ENCODE assay signal across 19 mouse cellular contexts in the genomic region with DNA sequence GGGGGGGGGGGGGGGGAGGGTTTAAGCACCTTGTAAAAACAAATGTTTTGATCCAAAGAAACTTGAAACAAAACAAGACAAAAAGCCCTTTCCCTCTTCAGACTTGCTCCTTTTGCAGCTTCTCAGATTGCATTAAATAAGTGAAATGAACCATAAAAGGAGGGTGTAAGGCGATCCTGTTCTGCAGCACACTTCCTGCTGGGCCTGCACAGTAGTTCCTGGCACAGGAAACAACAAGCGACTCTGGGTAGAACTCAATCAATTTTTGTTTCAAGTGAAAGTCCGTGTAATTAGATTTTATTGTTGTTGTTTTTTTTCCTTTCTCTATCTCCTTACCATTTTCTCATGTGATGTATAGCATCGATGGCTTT. TPM values are rescaled to one million over a fixed set of nuclear protein-coding genes. Genes with fewer than 3 reads are reported as not detected.
DNase-seq lines count a peak whose midpoint lies in the region; ATAC-seq lines count a peak whose summit lies in the region.
"Had no signal": no experiment of that assay in that cellular context is flagged by ENCODE, and none has a peak within 500 bp of the region (broad histone marks: within the 10 kb centered on the region; RNA-seq: fewer than 3 reads in every experiment).

No protein-coding gene starts in this region.

- no peak overlapping the region for H3K4me3 ChIP-seq in embryonic facial prominence, embryonic 10.5 days
- no peak overlapping the region for H3K4me3 ChIP-seq in hindbrain, embryonic 14.5 days (replicated peaks; ENCODE audit: low read length)
- H3K4me3 ChIP-seq: heart, embryonic 12.5 days; lung, embryonic 15.5 days had no signal

- peaks cover 31% of the 10 kb centered on the region for H3K4me1 ChIP-seq in embryonic facial prominence, embryonic 10.5 days
- H3K4me1 ChIP-seq in hindbrain, embryonic 14.5 days (replicated peaks; ENCODE audit: control insufficient read depth, insufficient read depth, low read length) = 0 out of 2 replicates have a peak, but pooled peaks cover 4% of the 10 kb centered on the region
- H3K4me1 ChIP-seq: lung, embryonic 15.5 days had no signal

- WGBS in embryonic facial prominence, embryonic 10.5 days = 19% methylated on average over 4 of the region's 4 CpGs
- whole genome bisulfite sequencing in hindbrain, embryonic 14.5 days = 6% methylated on average over 4 of the region's 4 CpGs

- no peak overlapping the region for H3K9ac ChIP-seq in hindbrain, embryonic 14.5 days
- H3K9ac ChIP-seq: heart, embryonic 12.5 days; lung, embryonic 15.5 days had no signal

- peak; percentile 10 for DNase-seq in left cerebral cortex, postnatal 4 days
- DNase-seq in left cerebral cortex, postnatal 36 days (ENCODE audit: low spot score in 2 of 2) = no peak
- DNase-seq in embryonic facial prominence, embryonic 10.5 days (ENCODE audit: low spot score) = peak; percentile 24
- DNase-seq in hindbrain, embryonic 14.5 days (ENCODE audit: low spot score) = no peak
- DNase-seq in retina, embryonic 14.5 days (ENCODE audit: low spot score) = peak; percentile 44
- DNase-seq in adrenal gland, adult 2 months = no peak
- DNase-seq in spleen, adult 12 weeks (ENCODE audit: low spot score) = no peak
- DNase-seq: cerebellum, adult 11-12 months; gastrocnemius, postnatal 25 days; kidney, postnatal 10 days; liver; right cerebral cortex, postnatal 4 days; thymus, postnatal 14 days had no signal

- ATAC-seq in hindbrain, embryonic 14.5 days (ENCODE audit: low FRiP score) = no peak
- ATAC-seq: activated CD4-positive, CD25-positive, alpha-beta regulatory T cell, adult 4 months had no signal

- H3K4me2 ChIP-seq in hindbrain, embryonic 14.5 days (replicated peaks) = peak overlapping the region; percentile 15; the same call in 1 of the 2 replicates
- H3K4me2 ChIP-seq: heart, embryonic 12.5 days; lung, embryonic 15.5 days had no signal

- no peaks in the 10 kb centered on the region for H3K9me3 ChIP-seq in embryonic facial prominence, embryonic 10.5 days
- no peaks in the 10 kb centered on the region for H3K9me3 ChIP-seq in hindbrain, embryonic 14.5 days (ENCODE audit: control insufficient read depth, low read length)
- H3K9me3 ChIP-seq: heart, embryonic 12.5 days; lung, embryonic 15.5 days had no signal

- peak overlapping the region; percentile 78 for H3K27ac ChIP-seq in embryonic facial prominence, embryonic 10.5 days (replicated peaks)
- H3K27ac ChIP-seq in hindbrain, embryonic 14.5 days = no peak overlapping the region
- H3K27ac ChIP-seq: lung, embryonic 15.5 days had no signal

- no peaks in the 10 kb centered on the region for H3K36me3 ChIP-seq in embryonic facial prominence, embryonic 10.5 days (replicated peaks)
- no peaks in the 10 kb centered on the region for H3K36me3 ChIP-seq in hindbrain, embryonic 14.5 days (replicated peaks; ENCODE audit: control insufficient read depth, insufficient read depth)
- H3K36me3 ChIP-seq: heart, embryonic 12.5 days; lung, embryonic 15.5 days had no signal

- H3K27me3 ChIP-seq in embryonic facial prominence, embryonic 10.5 days (replicated peaks; ENCODE audit: low read depth, poor library complexity, severe bottlenecking) = 0 out of 2 replicates have a peak, but pooled peaks cover 4% of the 10 kb centered on the region
- no peaks in the 10 kb centered on the region for H3K27me3 ChIP-seq in hindbrain, embryonic 14.5 days (ENCODE audit: control insufficient read depth, insufficient read depth, low read length)
- H3K27me3 ChIP-seq: heart, embryonic 12.5 days; lung, embryonic 15.5 days had no signal

- intact Hi-C loops in left cerebral cortex, postnatal 4 days (cut with DNase I) = no loop called here
- intact Hi-C loops in left cerebral cortex, postnatal 36 days (cut with DNase I) = no loop called here

RNA-seq across cellular contexts. Expression of gene A930009A15Rik, which starts 48.7 kb away (rescaled TPM):
- total RNA-seq in left cerebral cortex, postnatal 4 days (2021) = under 1 TPM in 1 of 2 experiments, not detected in 1; 0.66 TPM
- total RNA-seq in left cerebral cortex, postnatal 36 days (2021) = under 1 TPM; 0.32 to 0.41 TPM
- not detected in 2 replicates for polyA plus RNA-seq in embryonic facial prominence, embryonic 10.5 days (2016; fragmentation: Nextera tagmentation; extraction: Ambion mirVana)
- 0.39 and 0.42 TPM in 2 replicates for polyA plus RNA-seq in hindbrain, embryonic 14.5 days (2014; fragmentation: Nextera tagmentation; extraction: Ambion mirVana)
- not detected for total RNA-seq in adrenal gland, adult 2 months (2021)
- polyA plus RNA-seq in adrenal gland, adult 2 months (2012; rRNA removed) = not detected in 2 replicates
- total RNA-seq: gastrocnemius, postnatal 25 days; hematopoietic stem cell, adult 5-6 weeks; megakaryocyte, adult 5-6 weeks had no signal
- polyA plus RNA-seq: activated CD4-positive, CD25-positive, alpha-beta regulatory T cell, adult 4 months; heart, embryonic 12.5 days; lung, embryonic 15.5 days; stomach, embryonic 14.5 days had no signal

Comparison
In these comparisons a context has a peak if more than half of its experiments do, and no peak if none do; other contexts are left out.
1. DNase-seq: peak in left cerebral cortex, postnatal 4 days (single experiment), embryonic facial prominence, embryonic 10.5 days (single experiment) and retina, embryonic 14.5 days (single experiment); none in left cerebral cortex, postnatal 36 days (0 of 2), hindbrain, embryonic 14.5 days (single experiment), adrenal gland, adult 2 months (single experiment) and spleen, adult 12 weeks (single experiment).